Mouse (Mus musculus): Measurements from ENCODE around the gene Otoa. TPM values are rescaled to one million over a fixed set of nuclear protein-coding genes. Genes with fewer than 3 reads are reported as not detected.
A peak's percentile ranks its signal among the peaks of the same experiment; 100 is the strongest.

Otoa gene
- polyA plus RNA-seq, 1 experiment from 2014 or later: 0.48 TPM

GRCm38 (mm10) chr7:121081816-121082215, 366 bp downstream of the Otoa start:
- no peak for DNase-seq (ENCODE audit: low spot score)

GRCm38 (mm10) chr7:121082949-121083513, 1.6 kb downstream of the Otoa start:
- DNase-seq (ENCODE audit: low spot score): no peak

- DNase-seq (ENCODE audit: low spot score): no peak
These were observed 3.5 kb downstream of the Otoa start for GRCm38 (mm10) chr7:121084840-121085453.

GRCm38 (mm10) chr7:121085500-121085899, 4.0 kb downstream of the Otoa start:
- no peak for DNase-seq (ENCODE audit: low spot score)

- DNase-seq (ENCODE audit: low spot score): peak; percentile 21
These were observed 7.3 kb downstream of the Otoa start for GRCm38 (mm10) chr7:121088745-121089144.

- DNase-seq (ENCODE audit: low spot score): no peak
These were observed 9.3 kb downstream of the Otoa start for GRCm38 (mm10) chr7:121090748-121091147.

- DNase-seq (ENCODE audit: low spot score): no peak
These were observed 11.6 kb downstream of the Otoa start for GRCm38 (mm10) chr7:121093026-121093425.

- no peak for DNase-seq (ENCODE audit: low spot score)
These were observed 17.4 kb downstream of the Otoa start for GRCm38 (mm10) chr7:121098614-121099389.

GRCm38 (mm10) chr7:121107851-121108250, 26.4 kb downstream of the Otoa start:
- DNase-seq (ENCODE audit: low spot score): no peak

- no peak for DNase-seq (ENCODE audit: low spot score)
These were observed 29.9 kb downstream of the Otoa start for GRCm38 (mm10) chr7:121111321-121111720.

- DNase-seq (ENCODE audit: low spot score): no peak
These were observed 30.3 kb downstream of the Otoa start for GRCm38 (mm10) chr7:121111762-121112161.

GRCm38 (mm10) chr7:121120143-121120818, 38.8 kb downstream of the Otoa start:
- DNase-seq (ENCODE audit: low spot score): peak; percentile 63

- no peak for DNase-seq (ENCODE audit: low spot score)
These were observed 49.4 kb downstream of the Otoa start for GRCm38 (mm10) chr7:121130837-121131236.

GRCm38 (mm10) chr7:121141274-121141673, 59.8 kb downstream of the Otoa start:
- no peak for DNase-seq (ENCODE audit: low spot score)

GRCm38 (mm10) chr7:121150662-121151061, 69.2 kb downstream of the Otoa start:
- no peak for DNase-seq (ENCODE audit: low spot score)

- no peak for DNase-seq (ENCODE audit: low spot score)
These were observed 70.7 kb downstream of the Otoa start for GRCm38 (mm10) chr7:121152186-121152585.

GRCm38 (mm10) chr7:121165616-121166015, 84.2 kb downstream of the Otoa start:
- no peak for DNase-seq (ENCODE audit: low spot score)

GRCm38 (mm10) chr7:121171888-121172287, 90.4 kb downstream of the Otoa start:
- no peak for DNase-seq (ENCODE audit: low spot score)

GRCm38 (mm10) chr7:121187201-121187786, 105.8 kb downstream of the Otoa start:
- no peak for DNase-seq (ENCODE audit: low spot score)

GRCm38 (mm10) chr7:121188976-121189375, 107.5 kb downstream of the Otoa start:
- DNase-seq (ENCODE audit: low spot score): no peak

- DNase-seq (ENCODE audit: low spot score): no peak
These were observed 117.5 kb downstream of the Otoa start for GRCm38 (mm10) chr7:121198933-121199332.

- no peak for DNase-seq (ENCODE audit: low spot score)
These were observed 130.4 kb downstream of the Otoa start for GRCm38 (mm10) chr7:121211804-121212203.
